Mouse (Mus musculus): ENCODE results near the gene 6430628N08Rik.

6430628N08Rik gene

GRCm38 (mm10) chr4:115890553-115890952 lies at the start of gene 6430628N08Rik:
6430628N08Rik (plus strand) TSS chr4:115890665.
- DNase-seq (ENCODE audit: low read depth): no peak

- DNase-seq (ENCODE audit: low read depth): no peak
Measured at GRCm38 (mm10) chr4:115840842-115841241, 49.6 kb upstream of the 6430628N08Rik start.

- no peak for DNase-seq (ENCODE audit: low read depth)
Measured at GRCm38 (mm10) chr4:115846656-115847055, 43.8 kb upstream of the 6430628N08Rik start.

- no peak for DNase-seq (ENCODE audit: low read depth)
Measured at GRCm38 (mm10) chr4:115847377-115847776, 43.1 kb upstream of the 6430628N08Rik start.

- no peak for DNase-seq (ENCODE audit: low read depth)
Measured at GRCm38 (mm10) chr4:115848083-115848482, 42.4 kb upstream of the 6430628N08Rik start.

- DNase-seq (ENCODE audit: low read depth): no peak
Measured at GRCm38 (mm10) chr4:115848990-115849677, 41.3 kb upstream of the 6430628N08Rik start.

GRCm38 (mm10) chr4:115850111-115850510 lies 40.4 kb upstream of the 6430628N08Rik start:
- DNase-seq (ENCODE audit: low read depth): no peak

- no peak for DNase-seq (ENCODE audit: low read depth)
Measured at GRCm38 (mm10) chr4:115850631-115851030, 39.8 kb upstream of the 6430628N08Rik start.

GRCm38 (mm10) chr4:115851569-115851968 lies 38.9 kb upstream of the 6430628N08Rik start:
- DNase-seq (ENCODE audit: low read depth): no peak

GRCm38 (mm10) chr4:115855100-115855499 lies 35.4 kb upstream of the 6430628N08Rik start:
- DNase-seq (ENCODE audit: low read depth): no peak

GRCm38 (mm10) chr4:115855609-115856008 lies 34.9 kb upstream of the 6430628N08Rik start:
- no peak for DNase-seq (ENCODE audit: low read depth)

GRCm38 (mm10) chr4:115856282-115856681 lies 34.2 kb upstream of the 6430628N08Rik start:
- no peak for DNase-seq (ENCODE audit: low read depth)

GRCm38 (mm10) chr4:115857293-115857883 lies 33.1 kb upstream of the 6430628N08Rik start:
- DNase-seq (ENCODE audit: low read depth): no peak

- DNase-seq (ENCODE audit: low read depth): no peak
Measured at GRCm38 (mm10) chr4:115863352-115863751, 27.1 kb upstream of the 6430628N08Rik start.

GRCm38 (mm10) chr4:115863880-115864279 lies 26.6 kb upstream of the 6430628N08Rik start:
- DNase-seq (ENCODE audit: low read depth): no peak

GRCm38 (mm10) chr4:115869512-115870210 lies 20.8 kb upstream of the 6430628N08Rik start:
- no peak for DNase-seq (ENCODE audit: low read depth)

GRCm38 (mm10) chr4:115873231-115873630 lies 17.2 kb upstream of the 6430628N08Rik start:
- DNase-seq (ENCODE audit: low read depth): no peak

GRCm38 (mm10) chr4:115878216-115878678 lies 12.2 kb upstream of the 6430628N08Rik start:
- DNase-seq (ENCODE audit: low read depth): no peak

GRCm38 (mm10) chr4:115878828-115879227 lies 11.6 kb upstream of the 6430628N08Rik start:
- no peak for DNase-seq (ENCODE audit: low read depth)

- no peak for DNase-seq (ENCODE audit: low read depth)
Measured at GRCm38 (mm10) chr4:115881183-115881582, 9.3 kb upstream of the 6430628N08Rik start.

GRCm38 (mm10) chr4:115882195-115882594 lies 8.3 kb upstream of the 6430628N08Rik start:
- DNase-seq (ENCODE audit: low read depth): no peak

- no peak for DNase-seq (ENCODE audit: low read depth)
Measured at GRCm38 (mm10) chr4:115884022-115884421, 6.4 kb upstream of the 6430628N08Rik start, which contains the start of gene Kncn. Kncn (plus strand) TSS chr4:115884400.

GRCm38 (mm10) chr4:115885846-115886245 lies 4.6 kb upstream of the 6430628N08Rik start:
- no peak for DNase-seq (ENCODE audit: low read depth)

Measured in induced T-regulatory cell, adult 2 months (primary cell).